Mouse (Mus musculus): ENCODE results near the gene Tm6sf1. TPM values are rescaled to one million over a fixed set of nuclear protein-coding genes. Genes with fewer than 3 reads are reported as not detected.
A peak's percentile ranks its signal among the peaks of the same experiment; 100 is the strongest.

Tm6sf1 gene
- polyA plus RNA-seq, 1 experiment from 2014 or later, result 12.5 TPM

DNA sequence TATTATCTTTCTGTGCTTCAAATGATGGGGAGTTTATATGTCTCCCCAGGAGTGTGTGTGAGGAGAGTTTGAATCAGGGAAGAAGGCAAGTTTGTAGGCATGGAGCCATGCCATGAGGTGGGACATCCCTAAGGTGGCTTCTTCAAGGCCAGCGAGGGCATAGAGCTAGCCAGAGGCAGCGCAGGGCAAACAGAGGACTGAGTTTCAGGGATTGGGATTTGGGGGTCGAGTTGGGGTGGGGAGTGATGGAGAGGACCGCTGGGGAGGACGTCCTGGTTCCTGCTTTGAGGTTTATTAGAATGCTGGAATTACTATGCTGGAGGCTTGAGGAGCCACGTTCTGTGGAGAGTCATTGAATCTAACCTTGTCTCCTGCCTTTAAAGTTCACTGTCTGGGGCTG, 7.1 kb downstream of the Tm6sf1 start:
- Histone ChIP-seq H3K27ac (ENCODE audit: low read depth, low read length) (no peak overlapping the region), H3K4me2 (no peak overlapping the region), H3K4me3 (ENCODE audit: low read depth, low read length) (no peak overlapping the region), H3K9ac (ENCODE audit: low read depth, low read length) (no peak overlapping the region), H3K27me3 (replicated peaks; ENCODE audit: control insufficient read depth, insufficient read depth, low read length) (peaks cover 17% of the 10 kb centered on the region), H3K9me3 (ENCODE audit: control insufficient read depth, low read length) (no peaks in the 10 kb centered on the region), H3K4me1 (replicated peaks; ENCODE audit: control insufficient read depth, insufficient read depth, low read length) (0 out of 2 replicates have a peak, but pooled peaks cover 2% of the 10 kb centered on the region), H3K36me3 (ENCODE audit: control insufficient read depth, insufficient read depth, low read length) (no peaks in the 10 kb centered on the region)
- 92% methylated on average over 6 of the region's 6 CpGs for WGBS
- ATAC-seq (replicated peaks; ENCODE audit: low FRiP score) (no peak), DNase-seq (ENCODE audit: low spot score) (peak; percentile 22)

DNA sequence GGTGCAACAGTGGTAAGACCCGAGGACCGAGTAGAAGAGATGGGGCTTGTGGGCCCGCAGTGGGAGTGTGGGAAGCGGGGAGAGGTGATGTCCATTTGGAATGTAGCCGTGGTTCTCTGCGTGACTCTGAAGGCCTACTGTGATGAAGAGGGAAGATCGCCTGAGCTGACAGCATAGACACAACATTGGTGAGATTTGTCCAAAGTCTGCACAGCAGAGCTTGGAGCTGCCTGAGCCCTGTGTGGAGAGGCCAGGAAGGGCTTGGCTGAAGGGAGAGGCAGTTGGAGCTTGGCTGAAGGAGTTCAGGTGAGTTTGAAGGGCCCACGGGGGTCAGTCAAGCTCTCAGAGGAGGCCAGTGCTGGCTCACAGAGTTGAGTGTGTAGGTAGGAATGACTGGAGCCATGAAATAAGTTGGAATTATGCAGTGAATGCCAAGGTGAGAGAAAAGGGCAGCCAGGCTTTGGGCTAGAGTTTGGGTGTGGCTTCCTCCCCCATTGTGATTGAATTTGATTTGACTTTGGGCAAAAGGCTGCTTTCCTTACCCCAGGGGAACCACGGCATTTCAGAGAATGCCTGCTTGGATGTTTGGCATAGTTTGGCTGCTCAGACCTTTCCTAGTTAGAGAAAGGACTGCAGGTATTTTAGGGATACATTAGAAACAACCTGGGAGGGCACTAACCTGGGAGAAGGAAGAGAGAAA, 8.6 kb downstream of the Tm6sf1 start:
- peaks cover 5% of the 10 kb centered on the region for H3K27me3 ChIP-seq (replicated peaks; ENCODE audit: control insufficient read depth, insufficient read depth, low read length)
- 86% methylated on average over 9 of the region's 9 CpGs for whole genome bisulfite sequencing
- H3K4me3 ChIP-seq (ENCODE audit: low read depth, low read length), result no peak overlapping the region
- no peaks in the 10 kb centered on the region for H3K9me3 ChIP-seq (ENCODE audit: control insufficient read depth, low read length)
- ATAC-seq (replicated peaks; ENCODE audit: low FRiP score), result no peak
- H3K4me1 ChIP-seq (replicated peaks; ENCODE audit: control insufficient read depth, insufficient read depth, low read length), result 0 out of 2 replicates have a peak, but pooled peaks cover 2% of the 10 kb centered on the region
- H3K27ac ChIP-seq (ENCODE audit: low read depth, low read length), result no peak overlapping the region
- no peak overlapping the region for H3K9ac ChIP-seq (ENCODE audit: low read depth, low read length)
- H3K36me3 ChIP-seq (ENCODE audit: control insufficient read depth, insufficient read depth, low read length), result no peaks in the 10 kb centered on the region
- peak; percentile 14 for DNase-seq (ENCODE audit: low spot score)
- H3K4me2 ChIP-seq, result no peak overlapping the region

DNA sequence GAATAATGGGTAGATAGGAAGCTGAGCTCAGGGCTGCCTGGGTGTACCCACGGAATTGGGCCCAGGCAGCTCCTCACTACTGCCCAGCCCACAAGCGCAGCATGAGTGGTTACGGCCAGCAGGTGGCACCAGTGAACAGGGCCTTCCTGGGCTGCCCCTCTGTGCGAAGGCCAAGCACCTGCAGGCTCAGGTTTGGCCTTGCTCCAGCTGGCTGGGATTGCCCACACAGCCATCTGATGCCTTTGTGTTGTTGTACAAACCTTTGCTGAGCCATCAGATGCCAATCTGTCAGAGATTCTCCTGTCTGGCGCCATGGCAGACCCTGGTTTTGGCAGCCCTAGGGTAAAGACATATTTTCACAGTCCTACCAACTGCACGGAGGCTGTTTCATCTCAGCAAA, 9.4 kb downstream of the Tm6sf1 start:
- Histone ChIP-seq H3K4me1 (replicated peaks; ENCODE audit: control insufficient read depth, insufficient read depth, low read length) (peaks cover 5% of the 10 kb centered on the region), H3K27ac (ENCODE audit: low read depth, low read length) (no peak overlapping the region), H3K27me3 (replicated peaks; ENCODE audit: control insufficient read depth, insufficient read depth, low read length) (no peaks in the 10 kb centered on the region; the same call in 1 of the 2 replicates), H3K4me3 (ENCODE audit: low read depth, low read length) (no peak overlapping the region), H3K36me3 (ENCODE audit: control insufficient read depth, insufficient read depth, low read length) (no peaks in the 10 kb centered on the region), H3K4me2 (no peak overlapping the region), H3K9me3 (ENCODE audit: control insufficient read depth, low read length) (no peaks in the 10 kb centered on the region), H3K9ac (ENCODE audit: low read depth, low read length) (no peak overlapping the region)
- 33% methylated on average over 6 of the region's 6 CpGs for WGBS
- DNase-seq (ENCODE audit: low spot score) (peak; percentile 54), ATAC-seq (replicated peaks; ENCODE audit: low FRiP score) (peak; percentile 77)

DNA sequence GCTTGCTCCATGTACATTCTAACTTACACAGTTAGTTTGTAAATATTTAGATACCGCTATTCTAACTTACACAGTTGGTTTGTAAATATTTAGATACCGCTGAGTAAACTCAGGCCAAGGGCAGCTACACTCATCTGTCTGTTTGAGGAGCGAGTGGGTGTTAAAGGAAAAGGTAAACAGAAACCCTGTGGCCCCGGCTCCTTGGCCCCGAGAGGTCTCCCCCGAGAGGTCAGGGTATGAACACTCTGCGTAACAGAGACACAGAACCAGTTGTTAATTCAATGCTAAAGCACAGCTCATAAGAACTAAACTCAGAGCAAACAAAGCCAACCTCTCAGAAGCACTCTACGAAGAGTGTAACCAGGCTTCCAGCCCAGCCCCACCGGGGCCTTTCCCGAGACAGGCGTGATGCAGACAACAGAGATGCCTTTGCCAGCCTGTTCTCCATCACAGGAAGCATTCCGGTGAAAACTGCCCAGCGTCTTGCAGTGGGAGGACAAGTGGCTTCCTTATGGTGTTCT, 13.8 kb downstream of the Tm6sf1 start:
- WGBS, result 62% methylated on average over 13 of the region's 13 CpGs
- H3K27ac ChIP-seq (ENCODE audit: low read depth, low read length), result no peak overlapping the region
- no peak overlapping the region for H3K4me3 ChIP-seq (ENCODE audit: low read depth, low read length)
- DNase-seq (ENCODE audit: low spot score), result no peak
- H3K4me1 ChIP-seq (replicated peaks; ENCODE audit: control insufficient read depth, insufficient read depth, low read length), result peaks cover 7% of the 10 kb centered on the region
- peak; percentile 47 for ATAC-seq (replicated peaks; ENCODE audit: low FRiP score)
- H3K36me3 ChIP-seq (ENCODE audit: control insufficient read depth, insufficient read depth, low read length), result no peaks in the 10 kb centered on the region
- H3K4me2 ChIP-seq, result no peak overlapping the region
- H3K9me3 ChIP-seq (ENCODE audit: control insufficient read depth, low read length), result no peaks in the 10 kb centered on the region
- no peak overlapping the region for H3K9ac ChIP-seq (ENCODE audit: low read depth, low read length)
- no peaks in the 10 kb centered on the region; the same call in 1 of the 2 replicates for H3K27me3 ChIP-seq (replicated peaks; ENCODE audit: control insufficient read depth, insufficient read depth, low read length)

DNA sequence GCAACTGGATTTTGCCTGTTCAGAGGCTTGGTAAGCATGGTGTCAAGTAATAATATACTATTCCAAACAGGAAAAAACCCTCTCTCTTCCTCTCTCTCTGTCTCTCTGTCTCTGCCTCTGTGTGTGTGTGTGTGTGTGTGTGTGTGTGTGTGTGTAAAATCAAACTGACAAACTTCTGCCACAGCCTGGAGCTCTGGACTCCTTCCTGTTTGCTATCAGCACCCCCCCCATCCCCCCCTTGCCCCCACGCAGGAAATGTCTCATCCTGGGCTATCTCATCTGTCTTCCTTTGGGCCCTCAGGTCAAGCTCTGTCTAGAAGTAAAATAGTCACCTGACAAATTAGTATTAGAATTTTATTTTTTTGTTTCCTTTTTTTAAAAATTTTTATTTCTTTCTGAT, 15.0 kb downstream of the Tm6sf1 start:
- no peak for ATAC-seq (replicated peaks; ENCODE audit: low FRiP score)
- Histone ChIP-seq H3K9ac (ENCODE audit: low read depth, low read length) (no peak overlapping the region), H3K36me3 (ENCODE audit: control insufficient read depth, insufficient read depth, low read length) (no peaks in the 10 kb centered on the region), H3K4me3 (ENCODE audit: low read depth, low read length) (no peak overlapping the region), H3K27ac (ENCODE audit: low read depth, low read length) (no peak overlapping the region), H3K9me3 (ENCODE audit: control insufficient read depth, low read length) (no peaks in the 10 kb centered on the region), H3K4me2 (no peak overlapping the region), H3K27me3 (replicated peaks; ENCODE audit: control insufficient read depth, insufficient read depth, low read length) (no peaks in the 10 kb centered on the region; the same call in 1 of the 2 replicates), H3K4me1 (replicated peaks; ENCODE audit: control insufficient read depth, insufficient read depth, low read length) (peaks cover 7% of the 10 kb centered on the region)
- no peak for DNase-seq (ENCODE audit: low spot score)
- WGBS, result 6% methylated on average over 1 of the region's 1 CpGs

DNA sequence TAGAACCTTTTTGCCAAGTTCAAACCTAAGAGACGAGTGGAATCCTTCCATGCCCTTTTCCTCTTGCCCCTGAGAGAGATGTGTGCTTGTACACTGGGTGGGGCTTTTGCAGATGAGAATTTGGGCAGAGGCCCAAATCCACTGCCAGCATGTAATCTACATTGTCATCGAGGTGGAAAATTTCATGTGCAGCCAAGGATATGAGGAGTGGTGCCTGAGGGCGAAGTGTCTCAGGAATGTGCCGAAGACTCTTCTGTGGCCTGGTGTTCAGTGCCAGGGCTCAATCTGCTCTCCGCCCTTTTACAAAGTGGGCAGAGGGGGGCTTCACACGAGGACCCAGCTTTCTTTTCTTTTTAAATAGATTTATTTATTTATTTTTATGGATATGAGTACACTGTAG, 15.8 kb downstream of the Tm6sf1 start:
- DNase-seq (ENCODE audit: low spot score), result no peak
- 80% methylated on average over 6 of the region's 6 CpGs for WGBS
- no peaks in the 10 kb centered on the region for H3K9me3 ChIP-seq (ENCODE audit: control insufficient read depth, low read length)

DNA sequence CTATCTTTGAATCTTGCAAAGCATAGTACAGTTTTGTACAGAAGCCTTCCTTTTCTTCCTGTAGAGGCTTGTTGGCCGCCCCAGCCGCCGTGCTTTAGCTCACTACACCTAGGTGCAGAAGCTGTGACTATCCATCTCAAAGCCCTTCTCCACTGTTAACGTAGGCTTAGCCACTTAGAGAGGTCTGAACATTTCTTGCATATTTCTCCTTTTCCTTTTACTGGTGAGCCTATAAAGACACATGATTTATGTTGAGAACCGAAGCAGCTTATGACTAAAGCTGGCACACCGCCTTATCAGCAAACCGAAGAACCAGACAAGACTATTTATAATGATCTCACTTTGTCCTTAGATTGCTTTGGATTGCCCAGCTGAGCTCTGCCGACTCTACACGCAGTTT, 16.6 kb downstream of the Tm6sf1 start:
- H3K36me3 ChIP-seq (ENCODE audit: control insufficient read depth, insufficient read depth, low read length), result no peaks in the 10 kb centered on the region
- WGBS, result 75% methylated on average over 9 of the region's 9 CpGs
- H3K4me3 ChIP-seq (ENCODE audit: low read depth, low read length), result no peak overlapping the region
- ATAC-seq (replicated peaks; ENCODE audit: low FRiP score), result no peak
- no peaks in the 10 kb centered on the region for H3K9me3 ChIP-seq (ENCODE audit: control insufficient read depth, low read length)
- H3K9ac ChIP-seq (ENCODE audit: low read depth, low read length), result no peak overlapping the region
- no peak overlapping the region for H3K4me2 ChIP-seq
- H3K27ac ChIP-seq (ENCODE audit: low read depth, low read length), result no peak overlapping the region
- H3K4me1 ChIP-seq (replicated peaks; ENCODE audit: control insufficient read depth, insufficient read depth, low read length), result peaks cover 7% of the 10 kb centered on the region
- no peak for DNase-seq (ENCODE audit: low spot score)
- H3K27me3 ChIP-seq (replicated peaks; ENCODE audit: control insufficient read depth, insufficient read depth, low read length), result no peaks in the 10 kb centered on the region

More for the DNA sequence above, 15.8 kb downstream of the Tm6sf1 start:
- ATAC-seq (replicated peaks; ENCODE audit: low FRiP score), result no peak
- H3K4me1 ChIP-seq (replicated peaks; ENCODE audit: control insufficient read depth, insufficient read depth, low read length), result peaks cover 7% of the 10 kb centered on the region
- H3K9ac ChIP-seq (ENCODE audit: low read depth, low read length), result no peak overlapping the region
- H3K4me3 ChIP-seq (ENCODE audit: low read depth, low read length), result no peak overlapping the region
- no peaks in the 10 kb centered on the region for H3K36me3 ChIP-seq (ENCODE audit: control insufficient read depth, insufficient read depth, low read length)
- no peak overlapping the region for H3K27ac ChIP-seq (ENCODE audit: low read depth, low read length)
- no peak overlapping the region for H3K4me2 ChIP-seq
- no peaks in the 10 kb centered on the region; the same call in 1 of the 2 replicates for H3K27me3 ChIP-seq (replicated peaks; ENCODE audit: control insufficient read depth, insufficient read depth, low read length)

DNA sequence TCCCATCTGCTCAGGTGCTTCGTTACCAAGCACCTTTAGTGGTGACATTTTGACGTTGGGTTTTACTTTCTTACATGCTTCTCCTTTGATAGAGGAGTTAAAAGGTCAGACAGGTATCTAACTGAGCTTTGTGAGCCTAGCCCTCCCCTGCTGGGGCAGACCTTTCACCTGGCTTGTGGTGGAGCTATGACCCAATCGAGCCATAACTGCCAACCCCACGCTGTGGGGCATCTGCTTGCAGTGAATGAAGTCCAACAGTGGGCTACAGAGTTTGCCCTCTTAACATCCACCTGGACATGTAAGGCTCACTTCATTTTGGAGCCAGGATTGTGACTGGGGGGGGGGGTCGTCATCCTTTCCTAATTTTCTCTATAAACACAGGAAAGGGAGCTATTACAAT, 21.5 kb downstream of the Tm6sf1 start:
- WGBS, result 78% methylated on average over 5 of the region's 5 CpGs
- Histone ChIP-seq H3K9ac (ENCODE audit: low read depth, low read length) (no peak overlapping the region), H3K36me3 (ENCODE audit: control insufficient read depth, insufficient read depth, low read length) (no peaks in the 10 kb centered on the region), H3K27me3 (replicated peaks; ENCODE audit: control insufficient read depth, insufficient read depth, low read length) (no peaks in the 10 kb centered on the region), H3K27ac (ENCODE audit: low read depth, low read length) (no peak overlapping the region), H3K4me3 (ENCODE audit: low read depth, low read length) (no peak overlapping the region), H3K4me2 (no peak overlapping the region), H3K4me1 (replicated peaks; ENCODE audit: control insufficient read depth, insufficient read depth, low read length) (no peaks in the 10 kb centered on the region), H3K9me3 (ENCODE audit: control insufficient read depth, low read length) (no peaks in the 10 kb centered on the region)
- DNase-seq (ENCODE audit: low spot score), result no peak
- ATAC-seq (replicated peaks; ENCODE audit: low FRiP score), result no peak

DNA sequence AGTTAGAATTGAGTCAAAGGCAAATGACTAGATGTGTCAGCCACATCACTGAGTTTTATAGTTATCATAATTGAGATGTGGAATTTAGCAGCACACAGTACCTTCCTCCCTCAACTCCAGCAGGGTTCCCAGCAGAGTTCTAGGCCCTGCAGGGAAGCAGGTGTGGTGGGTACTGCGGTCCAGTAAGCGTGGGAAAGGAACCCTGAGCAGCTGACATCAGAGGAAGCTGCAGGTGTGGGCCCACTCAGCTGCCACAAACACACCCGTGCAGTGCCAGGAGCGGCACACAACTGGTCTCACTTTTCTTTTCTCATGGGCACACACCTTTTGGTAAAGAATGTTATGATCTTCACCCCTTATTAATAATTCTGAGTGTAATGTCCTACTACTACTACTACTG, 22.0 kb downstream of the Tm6sf1 start:
- Histone ChIP-seq H3K9me3 (ENCODE audit: control insufficient read depth, low read length) (no peaks in the 10 kb centered on the region), H3K27ac (ENCODE audit: low read depth, low read length) (no peak overlapping the region), H3K9ac (ENCODE audit: low read depth, low read length) (no peak overlapping the region), H3K4me3 (ENCODE audit: low read depth, low read length) (no peak overlapping the region), H3K36me3 (ENCODE audit: control insufficient read depth, insufficient read depth, low read length) (no peaks in the 10 kb centered on the region), H3K4me1 (replicated peaks; ENCODE audit: control insufficient read depth, insufficient read depth, low read length) (no peaks in the 10 kb centered on the region), H3K27me3 (replicated peaks; ENCODE audit: control insufficient read depth, insufficient read depth, low read length) (no peaks in the 10 kb centered on the region), H3K4me2 (no peak overlapping the region)
- no peak for DNase-seq (ENCODE audit: low spot score)
- no peak for ATAC-seq (replicated peaks; ENCODE audit: low FRiP score)
- WGBS, result 89% methylated on average over 4 of the region's 4 CpGs

All from liver, embryonic 11.5 days (tissue).